Mouse (Mus musculus) monocyte, adult 5-6 weeks (primary cell): ENCODE results near the gene Ak3. TPM values are rescaled to one million over a fixed set of nuclear protein-coding genes. Genes with fewer than 3 reads are reported as not detected.
"Not testable (repeated sequence)": the region's sequence is repeated elsewhere in the genome, so short reads cannot be mapped to it uniquely, and the experiment has no call there.

Experiments used
- ATAC-seq: fragments of 153-309, 156-312 bp; replicated peaks from 2 replicates; pipeline ENCODE4 v1.8.0; 2017; ENCODE audit warnings: mild to moderate bottlenecking; ENCODE audit not compliant: low TSS enrichment, insufficient number of reproducible peaks, severe bottlenecking, poor library complexity, low FRiP score
- total RNA-seq: library from RNA; stranded (forward); fragments of 200-1000, 200-491, 200-594 nt; gene quantifications from 3 replicates; pipeline ENCODE4 v1.2.3, GENCODE M21; 2017

Ak3 gene
- total RNA-seq, 1 experiment from 2014 or later: 27.9 TPM

- ATAC-seq: no peak
Measured at GRCm38 (mm10) chr19:29011355-29011990, 36.3 kb downstream of the Ak3 start.

GRCm38 (mm10) chr19:29009046-29009445 is 38.7 kb downstream of the Ak3 start:
- ATAC-seq: no peak

- no peak for ATAC-seq
Measured at GRCm38 (mm10) chr19:29008069-29008706, 39.6 kb downstream of the Ak3 start.

GRCm38 (mm10) chr19:29000321-29000720 is 47.4 kb downstream of the Ak3 start:
- not testable (repeated sequence) for ATAC-seq

GRCm38 (mm10) chr19:28997976-28998630 is 49.7 kb downstream of the Ak3 start:
- no peak for ATAC-seq

- ATAC-seq: no peak
Measured at GRCm38 (mm10) chr19:28995366-28995765, 52.4 kb downstream of the Ak3 start.

GRCm38 (mm10) chr19:28994870-28995269 is 52.9 kb downstream of the Ak3 start:
- no peak for ATAC-seq

- ATAC-seq: no peak
Measured at GRCm38 (mm10) chr19:28991391-28991790, 56.4 kb downstream of the Ak3 start.

GRCm38 (mm10) chr19:28990590-28991221 is 57.1 kb downstream of the Ak3 start:
- peak; percentile 24; the same call in 1 of the 2 replicates for ATAC-seq

- ATAC-seq: peak; percentile 96
Measured at GRCm38 (mm10) chr19:28990194-28990589, 57.6 kb downstream of the Ak3 start, which contains the start of gene Cdc37l1. TSS of gene Cdc37l1 (plus strand) at chr19:28990352.

- no peak for ATAC-seq
Measured at GRCm38 (mm10) chr19:28989515-28989914, 58.2 kb downstream of the Ak3 start.

- ATAC-seq: no peak
Measured at GRCm38 (mm10) chr19:28982617-28983016, 65.1 kb downstream of the Ak3 start.

- peak; percentile 82 for ATAC-seq
Measured at GRCm38 (mm10) chr19:28974862-28975611, 72.7 kb downstream of the Ak3 start.

Other genes starting within 250 kb of the Ak3 start
- gene Slc1a1, start 212.9 kb downstream of the Ak3 start, total RNA-seq: not detected in 3 replicates
- gene Plpp6, start 84.0 kb downstream of the Ak3 start, total RNA-seq: 6.7 to 12.2 TPM (median 11.9 TPM) in 3 replicates
- 1.2 to 4.4 TPM (median 1.6 TPM) in 3 replicates for gene 4430402I18Rik, start 80.2 kb downstream of the Ak3 start, total RNA-seq
- 41.7 to 93.1 TPM (median 56.3 TPM) in 3 replicates for gene Cdc37l1, start 57.6 kb downstream of the Ak3 start, total RNA-seq
- gene Rcl1, start 53.4 kb upstream of the Ak3 start, total RNA-seq: 11.4 to 15.9 TPM (median 12.8 TPM) in 3 replicates
- 123 to 164 TPM (median 125 TPM) in 3 replicates for gene Jak2, start 203.9 kb upstream of the Ak3 start, total RNA-seq